Mouse (Mus musculus) thymus, adult 2 months (tissue): ENCODE measurements at regions not wholly inside any gene's neighbourhood (a gene's known extent, or its start where the extent isn't known, plus 50 kb on each side); places are given as distances from the start of the nearest gene placed in this dataset.
A peak's percentile ranks its signal among the peaks of the same experiment; 100 is the strongest.

Source experiments
- DNase-seq: peaks from one replicate; pipeline ENCODE4 v3.0.0; 2021
- H3K27ac ChIP-seq: fragments of 200-500 bp; 2 replicates; pipeline ENCODE4 v1.5.1; 2012; ENCODE audit warnings: low read length, control low read depth; ENCODE audit not compliant: control insufficient read depth, insufficient read depth
- H3K27me3 ChIP-seq: fragments of 200-500 bp; 2 replicates; pipeline ENCODE4 v1.6.1; 2012; ENCODE audit warnings: mild to moderate bottlenecking, low read length, moderate library complexity, mixed read lengths; ENCODE audit not compliant: control insufficient read depth, insufficient read depth
- H3K36me3 ChIP-seq: fragments of 200-500 bp; 2 replicates; pipeline ENCODE4 v1.6.1; 2012; ENCODE audit warnings: mild to moderate bottlenecking, low read length, moderate library complexity; ENCODE audit not compliant: control insufficient read depth, insufficient read depth
- H3K4me1 ChIP-seq: fragments of 200-500 bp; replicated peaks from 2 replicates; pipeline ENCODE4 v1.6.1; 2012; ENCODE audit warnings: low read length; ENCODE audit not compliant: control insufficient read depth, insufficient read depth
- H3K4me3 ChIP-seq: fragments of 200-500 bp; 2 replicates; pipeline ENCODE4 v1.5.1; 2012; ENCODE audit warnings: mild to moderate bottlenecking, low read length, control low read depth, moderate library complexity; ENCODE audit not compliant: control insufficient read depth, insufficient read depth
- CTCF ChIP-seq: fragments of 200-500 bp; IDR thresholded peaks from 2 replicates; pipeline ENCODE4 v1.5.1; 2012; ENCODE audit warnings: mild to moderate bottlenecking, control low read depth, low read length, moderate library complexity, borderline replicate concordance; ENCODE audit not compliant: control insufficient read depth, poor library complexity, insufficient read depth; ENCODE audit errors: extremely low read depth
- POLR2A ChIP-seq: fragments of 200-500 bp; IDR thresholded peaks from 2 replicates; pipeline ENCODE4 v1.6.1; 2012; ENCODE audit warnings: mild to moderate bottlenecking, low read length, control low read depth, moderate library complexity; ENCODE audit not compliant: control insufficient read depth, poor library complexity, insufficient read depth; ENCODE audit errors: extremely low read depth
- WGBS: fragments of 180-500 bp; shearing (Covaris S2); methylation state at CpG from one replicate; pipeline ENCODE4 v1.1.7; 2018; 5-methylcytosine and 5-hydroxymethylcytosine counted together

DNA sequence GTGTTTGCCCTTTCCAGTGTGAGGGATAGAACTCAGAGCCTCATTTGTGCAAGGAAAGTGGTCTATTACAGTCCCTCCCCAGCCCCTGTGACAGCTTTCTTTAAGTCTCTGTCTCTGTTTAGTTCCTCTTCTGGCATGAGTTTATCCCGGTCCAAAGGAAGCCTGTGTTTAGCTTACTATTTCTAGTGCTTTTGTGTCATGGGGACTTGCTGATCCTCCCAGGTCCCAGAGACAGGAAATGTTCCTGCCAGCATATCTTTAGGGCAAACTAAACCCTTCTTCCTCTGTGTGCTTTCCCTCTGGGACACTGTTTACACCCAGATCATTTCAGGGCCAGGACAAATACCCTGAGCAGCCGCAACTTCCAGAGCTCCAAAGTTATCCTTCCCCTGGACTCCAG lies 135.3 kb downstream of the Tpra1 start:
- TF ChIP-seq CTCF = no peak
- no peak for TF ChIP-seq POLR2A
- Histone ChIP-seq H3K27me3 (no peaks in the 10 kb centered on the region), H3K27ac (no peak overlapping the region), H3K36me3 (no peaks in the 10 kb centered on the region), H3K4me1 (peaks cover 10% of the 10 kb centered on the region), H3K4me3 (no peak overlapping the region)
- no peak for DNase-seq
- 53% methylated on average over 2 of the region's 2 CpGs for WGBS

DNA sequence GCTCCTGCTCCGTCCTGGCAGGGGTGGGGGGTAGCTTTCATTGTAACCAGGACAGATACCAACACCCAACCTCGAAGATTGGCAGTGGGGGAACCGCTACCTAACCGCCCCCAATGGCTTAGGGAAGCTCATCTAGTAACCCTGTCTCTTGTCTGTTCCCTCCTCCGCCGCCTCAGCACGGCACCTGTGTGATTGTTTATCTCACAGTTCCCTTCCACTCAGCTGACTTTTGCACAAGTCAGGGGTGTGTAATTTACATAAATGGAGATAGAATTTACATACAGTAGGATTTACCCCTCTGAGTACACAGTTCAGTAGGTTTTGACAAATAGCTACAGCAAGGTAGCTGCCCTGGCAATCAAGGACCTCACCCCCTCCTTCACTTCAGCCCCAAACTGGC lies 135.8 kb downstream of the Tpra1 start:
- Histone ChIP-seq H3K27ac (no peak overlapping the region), H3K27me3 (no peaks in the 10 kb centered on the region), H3K36me3 (no peaks in the 10 kb centered on the region), H3K4me1 (peaks cover 15% of the 10 kb centered on the region), H3K4me3 (no peak overlapping the region)
- DNase-seq = no peak
- 64% methylated on average over 7 of the region's 7 CpGs for WGBS
- TF ChIP-seq POLR2A (no peak), CTCF (no peak)

DNA sequence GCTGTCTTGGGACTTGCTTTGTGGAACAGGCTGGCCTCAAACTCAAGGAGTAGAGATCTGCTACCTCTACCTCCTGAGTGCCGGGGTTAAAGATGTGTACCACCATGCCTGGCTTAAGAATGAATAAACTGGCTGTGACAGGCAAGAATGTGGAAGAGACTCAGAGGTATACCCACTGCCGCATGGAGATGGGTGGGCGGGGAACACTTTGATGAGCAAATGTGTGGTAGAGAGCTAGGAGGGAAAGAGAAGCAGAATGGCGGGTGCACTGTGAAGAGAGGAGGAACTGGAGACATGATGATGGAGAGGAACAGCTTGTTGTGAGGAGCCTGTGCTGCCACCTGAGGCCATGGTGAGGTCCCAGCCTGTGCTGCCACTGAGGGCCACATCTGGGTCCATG lies 138.9 kb downstream of the Tpra1 start:
- Histone ChIP-seq H3K4me1 (peaks cover 20% of the 10 kb centered on the region), H3K27ac (no peak overlapping the region), H3K36me3 (no peaks in the 10 kb centered on the region), H3K4me3 (no peak overlapping the region), H3K27me3 (no peaks in the 10 kb centered on the region)
- DNase-seq = no peak
- WGBS = 82% methylated on average over 4 of the region's 4 CpGs
- TF ChIP-seq POLR2A = no peak
- TF ChIP-seq CTCF = no peak

DNA sequence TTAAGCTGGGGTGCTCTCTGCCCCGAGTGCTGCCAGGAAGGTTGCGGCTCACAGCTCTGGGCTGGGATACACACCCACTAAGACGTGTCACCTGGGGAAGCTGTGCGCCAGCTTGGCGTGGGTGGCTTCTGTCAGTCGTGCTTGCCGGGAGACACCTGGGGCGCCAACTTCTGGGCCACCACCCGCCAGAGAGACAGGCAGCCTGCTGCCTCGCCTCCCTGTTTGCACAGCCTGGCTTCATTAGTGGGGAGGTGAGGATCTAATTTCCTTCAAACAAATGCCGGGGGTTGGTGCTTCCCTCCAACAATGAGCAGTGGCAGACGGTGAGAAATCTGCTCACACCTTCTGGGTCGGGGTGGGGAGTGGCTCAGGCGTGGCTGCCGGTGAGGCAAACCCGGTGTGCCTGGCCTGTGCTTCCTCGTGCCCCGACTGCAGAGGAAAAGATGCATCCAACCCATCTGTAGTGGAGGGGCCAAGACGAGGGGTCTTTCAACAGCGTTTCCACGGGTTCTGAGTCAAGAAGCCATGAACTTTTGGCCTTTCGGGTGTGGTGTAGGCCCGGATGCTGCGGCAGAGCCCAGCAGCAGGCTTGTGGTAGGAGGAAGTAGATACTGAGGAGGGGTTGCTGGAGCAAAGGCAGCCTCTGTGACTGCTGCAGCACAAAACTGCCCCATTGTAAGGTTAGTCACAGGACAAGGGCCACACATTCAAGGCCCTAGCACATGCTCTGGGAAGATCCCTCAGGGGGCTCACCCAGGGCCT lies 140.6 kb downstream of the Tpra1 start:
- peak; percentile 49 for DNase-seq
- 6% methylated on average over 24 of the region's 24 CpGs for WGBS
- Histone ChIP-seq H3K27ac (no peak overlapping the region), H3K36me3 (no peaks in the 10 kb centered on the region), H3K4me1 (peaks cover 18% of the 10 kb centered on the region), H3K27me3 (no peaks in the 10 kb centered on the region), H3K4me3 (peak overlapping the region; percentile 34)
- TF ChIP-seq CTCF (no peak), POLR2A (no peak)

DNA sequence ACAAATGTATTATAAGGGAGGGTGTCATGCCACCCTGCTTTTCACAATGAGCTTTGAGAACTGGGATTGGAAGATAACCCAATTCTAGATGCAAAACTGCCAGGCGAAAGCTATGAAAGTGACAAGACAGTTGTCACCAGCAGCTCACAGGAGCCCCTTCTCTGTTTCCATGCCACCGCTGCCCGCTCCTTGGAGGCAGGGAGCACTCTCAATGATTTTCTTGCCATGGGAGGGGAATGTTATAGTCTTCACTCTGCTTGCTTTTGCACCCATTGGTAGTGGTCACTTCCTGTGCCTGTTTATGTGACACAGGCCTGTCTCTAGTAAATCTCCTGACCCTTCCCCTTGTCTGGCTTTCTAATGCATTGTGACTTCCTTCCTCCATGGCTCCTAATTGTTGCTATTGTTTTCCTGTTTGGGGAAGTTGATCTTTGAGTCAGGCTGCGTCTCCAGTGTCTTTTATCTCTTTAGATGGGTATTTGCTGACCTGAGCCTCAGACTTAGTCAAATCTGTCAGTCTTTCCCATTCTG lies 143.4 kb downstream of the Tpra1 start:
- TF ChIP-seq CTCF (no peak), POLR2A (no peak)
- H3K4me1 ChIP-seq = peaks cover 16% of the 10 kb centered on the region
- WGBS = 88% methylated on average over 4 of the region's 4 CpGs
- no peaks in the 10 kb centered on the region for H3K27me3 ChIP-seq
- no peak overlapping the region for H3K27ac ChIP-seq
- H3K4me3 ChIP-seq = no peak overlapping the region
- no peaks in the 10 kb centered on the region for H3K36me3 ChIP-seq
- DNase-seq = no peak

DNA sequence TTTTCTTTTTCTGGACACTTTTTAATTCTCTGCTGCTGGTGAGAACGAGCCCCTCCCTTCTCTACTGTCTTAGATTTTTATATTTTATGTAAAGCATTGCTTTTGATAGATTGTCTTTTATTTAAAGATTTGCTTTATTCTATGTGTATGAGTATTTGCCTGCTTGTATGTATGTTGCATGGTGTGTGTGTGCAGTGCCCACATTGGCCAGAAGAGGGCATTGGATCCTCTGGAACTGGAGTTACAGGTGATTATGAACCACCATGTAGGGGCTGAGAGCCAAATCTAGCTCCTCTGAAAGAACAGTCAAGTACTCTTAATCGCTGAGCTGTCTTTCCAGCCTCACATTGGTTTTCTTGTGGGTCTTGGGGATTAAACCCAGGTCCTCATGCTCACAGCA lies 144.4 kb downstream of the Tpra1 start:
- WGBS = 81% methylated on average over 2 of the region's 2 CpGs
- Histone ChIP-seq H3K27ac (no peak overlapping the region), H3K4me3 (no peak overlapping the region), H3K4me1 (peaks cover 12% of the 10 kb centered on the region), H3K36me3 (no peaks in the 10 kb centered on the region), H3K27me3 (no peaks in the 10 kb centered on the region)
- TF ChIP-seq POLR2A (no peak), CTCF (no peak)
- DNase-seq = no peak

DNA sequence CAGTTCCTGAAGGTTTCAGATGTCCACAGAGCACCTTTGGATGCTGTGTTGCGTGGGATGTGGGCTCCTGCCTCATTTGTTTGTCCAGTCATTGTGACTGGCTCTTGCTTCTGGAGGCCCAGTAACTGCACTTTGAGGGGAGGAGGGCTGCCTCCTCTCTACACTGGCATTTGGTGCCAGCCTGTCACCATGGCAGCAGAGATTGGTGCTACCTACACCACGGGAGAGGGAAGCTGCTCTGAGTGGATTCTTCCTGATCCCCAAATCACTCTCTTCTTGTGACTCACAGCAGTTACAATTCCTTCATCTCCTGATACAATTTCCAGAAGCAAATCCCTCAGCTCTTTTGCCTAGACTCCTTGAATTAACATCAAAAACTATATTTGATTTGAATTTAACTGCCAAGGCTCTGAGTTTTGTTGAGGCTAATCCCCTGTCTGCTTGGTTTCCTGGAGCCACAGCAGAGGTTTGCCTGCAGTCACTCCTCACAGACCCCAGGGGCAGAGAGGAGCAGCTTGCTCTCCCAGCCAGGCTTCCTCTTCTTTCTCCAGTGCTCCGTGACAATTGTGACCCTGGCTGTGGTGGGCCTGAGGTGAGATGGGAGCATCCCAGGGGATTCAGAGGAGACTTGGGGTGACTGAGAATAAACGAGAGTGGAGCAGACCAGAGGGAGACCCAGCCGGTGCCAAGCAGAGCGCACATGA lies 145.7 kb downstream of the Tpra1 start:
- TF ChIP-seq CTCF (no peak), POLR2A (no peak)
- no peak for DNase-seq
- Histone ChIP-seq H3K27me3 (no peaks in the 10 kb centered on the region), H3K4me1 (peaks cover 12% of the 10 kb centered on the region), H3K36me3 (no peaks in the 10 kb centered on the region), H3K4me3 (no peak overlapping the region), H3K27ac (no peak overlapping the region)
- 55% methylated on average over 6 of the region's 6 CpGs for WGBS
